Mouse (Mus musculus) hindbrain, embryonic 11.5 days (tissue): ENCODE data around the gene Fam174b. TPM values are rescaled to one million over a fixed set of nuclear protein-coding genes. Genes with fewer than 3 reads are reported as not detected.

Source experiments
- ATAC-seq: fragments of 200-750 bp; cut with Nextera tagmentation; 2 replicates; pipeline ENCODE4 v1.8.0; 2017; ENCODE audit warnings: mild to moderate bottlenecking, moderate TSS enrichment, moderate library complexity; ENCODE audit not compliant: low FRiP score
- DNase-seq: peaks from one replicate; pipeline ENCODE4 v3.0.0-alpha.2; 2015; ENCODE audit warnings: low spot score
- H3K27ac ChIP-seq: fragments of 300-500 bp; sonication (generic); 2 replicates; pipeline ENCODE4 v1.5.1; 2014; ENCODE audit warnings: mild to moderate bottlenecking, low read depth, low read length
- H3K27me3 ChIP-seq: fragments of 300-500 bp; sonication (generic); 2 replicates; pipeline ENCODE4 v1.6.1; 2014; ENCODE audit warnings: mild to moderate bottlenecking, low read length, moderate library complexity, mixed read lengths; ENCODE audit not compliant: control insufficient read depth, insufficient read depth
- H3K36me3 ChIP-seq: fragments of 300-500 bp; sonication (generic); 2 replicates; pipeline ENCODE4 v1.6.1; 2014; ENCODE audit warnings: mild to moderate bottlenecking, low read length, moderate library complexity, mixed read lengths; ENCODE audit not compliant: control insufficient read depth, insufficient read depth
- H3K4me1 ChIP-seq: fragments of 300-500 bp; sonication (generic); replicated peaks from 2 replicates; pipeline ENCODE4 v1.6.1; 2014; ENCODE audit warnings: low read length, mixed read lengths; ENCODE audit not compliant: control insufficient read depth, insufficient read depth
- H3K4me2 ChIP-seq: fragments of 300-500 bp; sonication (generic); replicated peaks from 2 replicates; pipeline ENCODE4 v1.6.1; 2014; ENCODE audit warnings: mild to moderate bottlenecking, low read depth, low read length
- H3K4me3 ChIP-seq: fragments of 300-500 bp; sonication (generic); 2 replicates; pipeline ENCODE4 v1.5.1; 2014; ENCODE audit warnings: low read depth, low read length
- H3K9ac ChIP-seq: fragments of 300-500 bp; sonication (generic); 2 replicates; pipeline ENCODE4 v1.6.1; 2014; ENCODE audit warnings: low read depth, low read length
- H3K9me3 ChIP-seq: fragments of 300-500 bp; sonication (generic); 2 replicates; pipeline ENCODE4 v1.6.1; 2016; ENCODE audit warnings: low read length; ENCODE audit not compliant: control insufficient read depth
- WGBS: fragments of 180-500 bp; shearing (Covaris S2); extraction: QIAGEN DNeasy Blood & Tissue Kit; methylation state at CpG from one replicate; pipeline ENCODE4 v1.1.7; 2014; 5-methylcytosine and 5-hydroxymethylcytosine counted together
- polyA plus RNA-seq: library from polyadenylated mRNA; unstranded; fragments of >200 nt; fragmentation: Nextera tagmentation; extraction: Ambion mirVana; gene quantifications from 2 replicates; pipeline ENCODE4 v1.2.1, GENCODE M21; 2014

Gene Fam174b
- polyA plus RNA-seq, 1 experiment from 2014 or later = 29.4 TPM

DNA sequence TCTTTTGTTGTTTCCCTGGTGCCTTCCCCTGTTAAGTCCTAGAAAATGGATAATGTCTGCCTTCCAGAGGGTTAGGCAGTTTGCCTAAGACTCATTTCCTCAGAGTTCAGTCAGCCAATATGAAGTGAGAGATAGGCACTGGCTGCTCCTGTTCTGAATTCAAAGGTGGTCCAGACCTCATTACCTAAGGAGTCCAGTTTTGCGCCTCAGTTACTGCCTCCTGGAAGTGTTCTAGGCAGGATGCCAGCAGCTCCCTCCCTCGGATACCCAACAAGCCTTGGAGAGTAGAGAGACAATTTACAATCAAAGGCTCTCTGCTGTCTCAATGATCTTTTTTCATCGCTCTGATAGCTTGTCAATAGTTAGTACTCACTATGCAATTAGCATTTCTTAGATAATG is 19.1 kb upstream of the Fam174b start:
- no peaks in the 10 kb centered on the region for H3K36me3 ChIP-seq
- DNase-seq (no peak), ATAC-seq (no peak)
- H3K9me3 ChIP-seq = no peaks in the 10 kb centered on the region
- H3K27ac ChIP-seq = no peak overlapping the region
- H3K27me3 ChIP-seq = no peaks in the 10 kb centered on the region
- no peak overlapping the region for H3K4me3 ChIP-seq
- H3K4me2 ChIP-seq = no peak overlapping the region
- H3K4me1 ChIP-seq = no peaks in the 10 kb centered on the region
- H3K9ac ChIP-seq = no peak overlapping the region
- WGBS = 84% methylated on average over 3 of the region's 3 CpGs

DNA sequence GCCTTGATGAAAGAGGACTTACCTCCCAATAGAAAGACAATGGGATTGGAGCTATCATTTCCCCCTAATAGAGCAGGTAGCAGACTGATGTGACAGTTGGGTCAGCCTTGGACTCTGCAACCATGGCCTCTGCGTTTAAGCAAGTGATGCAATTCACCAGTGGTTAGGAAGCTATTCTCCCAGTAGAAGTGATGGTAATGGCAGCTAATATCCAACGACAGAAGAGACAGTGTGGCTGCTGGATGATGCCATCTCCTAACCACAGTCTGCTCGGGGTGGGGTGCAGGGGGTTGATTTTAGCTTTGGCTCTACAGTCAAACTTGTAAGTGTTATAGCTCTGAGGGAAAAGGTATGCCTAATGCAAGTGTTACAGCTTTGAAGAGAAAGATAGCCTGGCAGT is 18.3 kb upstream of the Fam174b start:
- ATAC-seq = no peak
- H3K27ac ChIP-seq = no peak overlapping the region
- no peaks in the 10 kb centered on the region for H3K9me3 ChIP-seq
- whole genome bisulfite sequencing = 81% methylated on average over 3 of the region's 3 CpGs
- no peak for DNase-seq
- H3K4me1 ChIP-seq = no peaks in the 10 kb centered on the region
- no peaks in the 10 kb centered on the region for H3K27me3 ChIP-seq
- no peak overlapping the region for H3K4me2 ChIP-seq
- no peak overlapping the region for H3K9ac ChIP-seq
- no peaks in the 10 kb centered on the region for H3K36me3 ChIP-seq
- no peak overlapping the region for H3K4me3 ChIP-seq

DNA sequence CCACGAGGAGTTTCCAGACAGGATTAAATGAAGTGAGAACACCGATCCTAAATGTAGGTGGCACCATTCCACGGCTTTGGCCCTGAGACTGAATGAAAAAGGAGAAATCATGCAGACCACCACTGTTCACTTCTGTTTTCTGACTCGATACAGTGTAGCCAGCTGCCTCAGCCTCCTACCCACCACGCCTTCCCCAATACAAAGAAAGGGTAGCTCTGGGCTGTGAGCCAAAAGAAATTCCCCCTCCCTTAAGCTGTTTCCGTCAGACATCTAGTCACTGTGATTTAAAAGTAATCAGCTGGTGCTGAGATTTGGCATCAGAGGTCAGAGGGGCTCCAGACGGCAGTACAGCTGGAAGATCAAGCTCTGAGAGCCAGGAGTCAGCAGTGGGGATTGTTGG is 10.2 kb upstream of the Fam174b start:
- Histone ChIP-seq H3K36me3 (no peaks in the 10 kb centered on the region), H3K4me3 (no peak overlapping the region), H3K27ac (no peak overlapping the region), H3K4me2 (no peak overlapping the region), H3K4me1 (no peaks in the 10 kb centered on the region), H3K9ac (no peak overlapping the region), H3K27me3 (no peaks in the 10 kb centered on the region), H3K9me3 (no peaks in the 10 kb centered on the region)
- ATAC-seq (no peak), DNase-seq (no peak)
- 58% methylated on average over 7 of the region's 7 CpGs for WGBS

GRCm38 (mm10) chr7:73730430-73731022 is 9.6 kb upstream of the Fam174b start:
- Histone ChIP-seq H3K27ac (no peak overlapping the region), H3K9me3 (no peaks in the 10 kb centered on the region), H3K9ac (no peak overlapping the region), H3K27me3 (no peaks in the 10 kb centered on the region), H3K4me3 (no peak overlapping the region), H3K4me1 (no peaks in the 10 kb centered on the region), H3K36me3 (no peaks in the 10 kb centered on the region), H3K4me2 (no peak overlapping the region)
- WGBS = 63% methylated on average over 10 of the region's 10 CpGs
- no peak for ATAC-seq
- no peak for DNase-seq

GRCm38 (mm10) chr7:73736046-73736445 is 4.1 kb upstream of the Fam174b start:
- no peak overlapping the region for H3K4me3 ChIP-seq
- H3K27me3 ChIP-seq = peaks cover 15% of the 10 kb centered on the region
- no peaks in the 10 kb centered on the region for H3K9me3 ChIP-seq
- H3K27ac ChIP-seq = no peak overlapping the region
- no peaks in the 10 kb centered on the region for H3K4me1 ChIP-seq
- no peaks in the 10 kb centered on the region for H3K36me3 ChIP-seq
- WGBS = 66% methylated on average over 2 of the region's 2 CpGs
- no peak overlapping the region for H3K9ac ChIP-seq
- no peak overlapping the region for H3K4me2 ChIP-seq
- ATAC-seq (no peak), DNase-seq (no peak)

DNA sequence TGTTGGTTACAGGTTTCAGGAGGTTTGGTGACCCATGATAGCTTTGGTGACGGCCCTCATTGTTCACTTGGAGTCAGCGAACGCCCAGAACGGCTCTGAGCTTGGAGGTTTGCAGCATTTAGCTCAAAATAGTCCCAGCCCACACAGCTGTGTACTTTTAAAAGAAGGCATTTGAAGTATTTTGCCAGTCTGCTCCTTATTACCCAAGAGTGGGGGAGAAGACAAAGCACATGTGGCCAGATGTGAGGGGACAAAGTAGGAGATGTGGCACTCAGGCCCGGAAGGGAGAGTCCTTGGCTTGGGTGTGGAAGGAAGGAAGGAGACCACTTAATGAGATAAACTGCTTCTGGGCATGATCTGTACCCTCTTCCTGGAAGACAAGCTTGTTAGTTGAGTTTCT is 1.3 kb downstream of the Fam174b start:
- 0 out of 2 replicates have a peak overlapping the region, but pooled peaks have one; percentile 17 for H3K9ac ChIP-seq
- DNase-seq (peak; percentile 20), ATAC-seq (no peak)
- 0 out of 2 replicates have a peak overlapping the region, but pooled peaks have one; percentile 2 for H3K4me3 ChIP-seq
- no peaks in the 10 kb centered on the region for H3K9me3 ChIP-seq
- no peaks in the 10 kb centered on the region for H3K4me1 ChIP-seq
- no peak overlapping the region for H3K27ac ChIP-seq
- H3K4me2 ChIP-seq = peak overlapping the region; percentile 77
- H3K36me3 ChIP-seq = no peaks in the 10 kb centered on the region
- WGBS = 69% methylated on average over 5 of the region's 5 CpGs
- H3K27me3 ChIP-seq = peaks cover 25% of the 10 kb centered on the region

DNA sequence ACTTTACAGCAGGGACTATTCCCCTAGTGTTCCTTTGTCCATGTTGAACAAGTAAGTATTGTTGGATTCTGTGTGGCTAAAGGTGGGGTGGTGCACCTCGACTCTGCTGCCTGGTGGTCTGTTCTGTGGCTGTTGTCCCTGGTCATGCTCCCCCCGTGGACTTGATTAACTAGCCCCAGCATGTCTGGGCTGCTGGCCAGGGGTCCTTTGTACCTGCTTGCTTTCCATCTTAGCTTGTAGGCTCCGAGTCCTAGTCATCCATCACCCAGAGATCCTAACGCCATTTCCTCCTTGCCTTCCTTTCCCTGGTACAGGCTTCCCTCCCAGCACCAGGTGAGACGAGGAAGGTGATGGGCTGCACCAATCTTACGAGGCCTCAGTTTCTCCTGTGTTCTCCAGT is 1.7 kb downstream of the Fam174b start:
- H3K4me3 ChIP-seq = no peak overlapping the region
- no peaks in the 10 kb centered on the region for H3K36me3 ChIP-seq
- H3K9me3 ChIP-seq = no peaks in the 10 kb centered on the region
- H3K27me3 ChIP-seq = peaks cover 25% of the 10 kb centered on the region
- H3K27ac ChIP-seq = no peak overlapping the region
- 0 out of 2 replicates have a peak overlapping the region, but pooled peaks have one; percentile 77 for H3K4me2 ChIP-seq
- no peak overlapping the region for H3K9ac ChIP-seq
- 67% methylated on average over 6 of the region's 6 CpGs for WGBS
- H3K4me1 ChIP-seq = no peaks in the 10 kb centered on the region
- ATAC-seq (no peak), DNase-seq (no peak)

GRCm38 (mm10) chr7:73743144-73743543 is 3.0 kb downstream of the Fam174b start:
- Histone ChIP-seq H3K4me3 (no peak overlapping the region), H3K27me3 (peaks cover 25% of the 10 kb centered on the region), H3K27ac (no peak overlapping the region), H3K9ac (no peak overlapping the region), H3K4me2 (no peak overlapping the region), H3K9me3 (no peaks in the 10 kb centered on the region), H3K36me3 (no peaks in the 10 kb centered on the region), H3K4me1 (no peaks in the 10 kb centered on the region)
- WGBS = 82% methylated on average over 8 of the region's 8 CpGs
- ATAC-seq = no peak
- DNase-seq = no peak

GRCm38 (mm10) chr7:73743831-73744370 is 3.8 kb downstream of the Fam174b start:
- Histone ChIP-seq H3K27ac (no peak overlapping the region), H3K4me3 (no peak overlapping the region), H3K9me3 (no peaks in the 10 kb centered on the region), H3K36me3 (no peaks in the 10 kb centered on the region), H3K27me3 (peaks cover 23% of the 10 kb centered on the region), H3K4me1 (no peaks in the 10 kb centered on the region), H3K9ac (no peak overlapping the region), H3K4me2 (no peak overlapping the region)
- no peak for ATAC-seq
- 83% methylated on average over 10 of the region's 10 CpGs for WGBS
- no peak for DNase-seq
